Mouse (Mus musculus): ENCODE measurements around the gene Dlx6. TPM values are rescaled to one million over a fixed set of nuclear protein-coding genes. Genes with fewer than 3 reads are reported as not detected.

Dlx6 gene
- polyA plus RNA-seq, 1 experiment = not detected

GRCm38 (mm10) chr6:6867031-6867430, 3.9 kb downstream of the Dlx6 start:
- Histone ChIP-seq H3K4me1 (ENCODE audit: control insufficient read depth, insufficient read depth, low read length) (peaks cover 2% of the 10 kb centered on the region; the same call in 1 of the 2 replicates), H3K27ac (ENCODE audit: insufficient read depth, low read depth, low read length) (no peak overlapping the region), H3K4me3 (ENCODE audit: insufficient read depth, low read length) (no peak overlapping the region)
- TF ChIP-seq CTCF (IDR thresholded peaks at IDR 0.05; ENCODE audit: low read depth, low read length) = no peak

DNA sequence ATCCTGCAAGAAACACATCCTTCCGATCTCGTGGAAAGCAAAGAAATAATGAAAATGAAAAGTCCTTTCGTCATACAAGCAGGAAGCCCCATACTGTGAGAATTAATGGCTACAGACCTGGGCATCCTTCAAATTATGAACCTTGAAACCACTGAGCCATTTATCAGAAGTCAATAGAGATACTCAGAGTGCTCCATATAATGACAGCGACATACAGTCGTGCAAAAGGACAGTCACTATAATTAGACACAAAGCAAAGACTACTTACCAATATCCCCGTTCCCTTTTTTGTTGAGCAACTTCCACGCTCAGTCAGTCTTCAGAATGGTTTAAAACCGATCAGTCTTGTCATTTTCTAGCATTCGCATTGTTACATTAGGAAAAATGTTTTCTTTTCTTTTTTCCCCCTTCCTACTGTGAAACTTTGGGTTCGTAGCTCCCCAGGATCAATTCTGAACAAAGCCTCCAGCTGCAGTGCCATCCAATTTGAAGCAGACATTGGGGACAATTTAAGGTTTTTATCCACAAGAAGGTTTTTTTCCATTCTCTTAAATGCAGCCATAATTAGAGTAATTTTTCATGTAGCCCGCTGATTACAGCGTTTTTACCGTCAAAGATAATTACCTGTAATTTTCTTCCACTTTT, 6.0 kb downstream of the Dlx6 start:
- no peak overlapping the region for H3K27ac ChIP-seq (ENCODE audit: insufficient read depth, low read depth, low read length)
- H3K4me3 ChIP-seq (ENCODE audit: insufficient read depth, low read length) = no peak overlapping the region
- H3K4me1 ChIP-seq (ENCODE audit: control insufficient read depth, insufficient read depth, low read length) = no peaks in the 10 kb centered on the region
- TF ChIP-seq CTCF (IDR thresholded peaks at IDR 0.05; ENCODE audit: low read depth, low read length) (no peak), POLR2A (IDR thresholded peaks at IDR 0.05; ENCODE audit: borderline replicate concordance, low read depth, low read length) (no peak)

DNA sequence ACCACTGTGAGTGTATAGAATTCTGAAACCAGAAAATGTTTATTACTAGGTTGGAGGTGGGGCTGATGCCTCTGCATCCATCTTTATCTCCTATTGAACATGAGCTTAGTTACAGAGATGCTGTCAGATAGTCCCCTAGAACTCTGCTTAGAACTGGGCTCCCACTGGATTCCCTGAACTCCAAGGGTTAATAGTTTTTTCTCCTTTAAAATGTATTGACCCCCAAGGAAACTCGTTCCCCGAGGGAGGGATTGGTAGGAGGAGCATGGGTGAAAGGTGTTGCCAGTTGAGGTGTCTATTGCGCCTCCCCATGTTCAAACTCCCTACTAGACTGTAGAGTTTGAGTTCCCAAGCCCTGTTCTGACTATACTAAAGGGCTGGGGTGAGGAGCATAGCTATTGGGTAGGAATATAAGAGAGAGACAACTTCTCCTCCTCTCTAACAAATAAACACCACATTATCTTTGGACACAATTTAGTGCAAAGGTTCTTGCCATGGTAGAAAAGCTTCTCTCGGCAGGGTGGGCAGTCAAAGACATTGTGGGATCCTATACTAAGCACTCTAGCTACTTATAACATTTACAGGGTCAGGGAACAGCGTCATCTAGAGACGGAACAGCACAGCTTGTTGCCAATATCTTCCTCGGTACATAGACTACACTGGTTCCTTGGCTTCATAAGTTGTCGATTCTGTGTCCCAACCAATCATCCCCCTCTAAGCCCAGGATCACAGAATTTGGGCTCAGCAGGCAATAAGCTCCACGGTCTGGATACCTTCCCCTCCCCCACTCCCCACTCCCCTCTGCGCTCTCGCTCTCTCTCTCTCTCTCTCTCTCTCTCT, 7.0 kb downstream of the Dlx6 start:
- TF ChIP-seq POLR2A (IDR thresholded peaks at IDR 0.05; ENCODE audit: borderline replicate concordance, low read depth, low read length) = no peak
- TF ChIP-seq CTCF (IDR thresholded peaks at IDR 0.05; ENCODE audit: low read depth, low read length) = no peak
- Histone ChIP-seq H3K4me3 (ENCODE audit: insufficient read depth, low read length) (no peak overlapping the region), H3K4me1 (ENCODE audit: control insufficient read depth, insufficient read depth, low read length) (no peaks in the 10 kb centered on the region), H3K27ac (ENCODE audit: insufficient read depth, low read depth, low read length) (no peak overlapping the region)

DNA sequence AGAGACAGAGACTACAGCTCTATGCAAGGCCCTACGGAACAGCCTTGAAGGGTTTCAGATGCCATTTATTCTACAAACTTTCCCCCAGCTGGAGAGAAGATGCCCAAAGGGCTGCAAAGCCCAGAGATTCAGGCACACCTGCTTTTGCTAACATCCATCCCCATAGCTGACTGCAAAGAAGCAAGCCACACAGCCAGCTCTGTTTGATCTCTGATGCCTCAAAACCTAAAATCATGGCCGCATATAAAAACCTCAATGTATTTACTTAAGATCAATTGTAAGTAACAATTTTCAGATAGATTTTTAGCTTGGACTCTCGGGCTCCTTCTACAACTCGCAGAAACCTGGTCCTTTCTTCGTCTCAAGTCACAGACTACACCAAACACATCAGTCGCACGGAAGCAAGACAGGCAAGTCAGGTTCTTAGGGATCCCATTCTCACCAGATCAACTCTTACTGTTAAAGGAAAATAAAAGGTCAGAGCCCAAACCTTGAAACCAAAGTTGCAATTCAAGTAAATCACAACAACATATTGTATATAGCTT, 7.8 kb downstream of the Dlx6 start:
- H3K27ac ChIP-seq (ENCODE audit: insufficient read depth, low read depth, low read length) = no peak overlapping the region
- H3K4me1 ChIP-seq (ENCODE audit: control insufficient read depth, insufficient read depth, low read length) = no peaks in the 10 kb centered on the region
- no peak overlapping the region for H3K4me3 ChIP-seq (ENCODE audit: insufficient read depth, low read length)
- TF ChIP-seq CTCF (IDR thresholded peaks at IDR 0.05; ENCODE audit: low read depth, low read length) (no peak), POLR2A (IDR thresholded peaks at IDR 0.05; ENCODE audit: borderline replicate concordance, low read depth, low read length) (no peak)

DNA sequence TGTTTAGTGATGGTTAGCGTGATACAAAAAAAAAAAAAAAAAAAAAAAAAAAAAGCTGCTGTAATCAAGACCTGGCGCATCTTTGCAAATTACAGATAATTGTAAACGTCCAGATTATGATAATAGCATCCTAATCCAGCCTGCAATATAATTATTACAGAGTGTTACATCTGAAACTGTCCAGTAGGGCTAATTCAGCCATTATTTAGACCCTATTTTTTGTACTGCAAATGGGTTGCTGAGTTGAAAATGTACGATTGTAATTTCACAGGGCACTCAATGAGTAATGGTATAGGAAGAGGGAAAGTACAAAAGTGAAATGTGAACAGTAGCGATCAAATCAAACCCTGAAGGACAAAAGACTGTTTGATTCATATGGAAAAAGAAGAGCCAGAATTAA, 8.6 kb downstream of the Dlx6 start:
- TF ChIP-seq POLR2A (IDR thresholded peaks at IDR 0.05; ENCODE audit: borderline replicate concordance, low read depth, low read length) (no peak), CTCF (IDR thresholded peaks at IDR 0.05; ENCODE audit: low read depth, low read length) (no peak)
- Histone ChIP-seq H3K4me1 (ENCODE audit: control insufficient read depth, insufficient read depth, low read length) (no peaks in the 10 kb centered on the region), H3K27ac (ENCODE audit: insufficient read depth, low read depth, low read length) (no peak overlapping the region), H3K4me3 (ENCODE audit: insufficient read depth, low read length) (no peak overlapping the region)

DNA sequence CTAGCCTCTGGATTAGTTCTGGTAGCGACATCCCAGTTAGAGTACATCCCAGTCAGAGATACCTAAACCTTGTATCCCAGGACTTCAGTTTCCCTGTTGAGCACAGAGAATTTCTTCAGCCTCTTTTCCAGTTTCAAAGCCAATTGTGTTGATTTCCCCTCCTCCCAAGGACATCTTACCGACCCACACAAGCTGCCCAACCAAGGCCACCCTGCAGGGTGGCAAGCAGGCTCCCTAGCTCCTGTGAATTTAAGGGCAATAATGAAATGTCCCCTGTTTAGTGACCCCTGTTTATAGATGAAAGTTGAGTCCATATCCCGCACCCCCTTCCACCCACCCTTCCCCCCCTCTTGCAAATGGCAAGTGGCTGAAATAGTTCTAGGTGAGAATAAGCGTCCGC, 9.7 kb downstream of the Dlx6 start:
- Histone ChIP-seq H3K4me3 (ENCODE audit: insufficient read depth, low read length) (no peak overlapping the region), H3K4me1 (ENCODE audit: control insufficient read depth, insufficient read depth, low read length) (no peaks in the 10 kb centered on the region), H3K27ac (ENCODE audit: insufficient read depth, low read depth, low read length) (no peak overlapping the region)
- TF ChIP-seq POLR2A (IDR thresholded peaks at IDR 0.05; ENCODE audit: borderline replicate concordance, low read depth, low read length) (no peak), CTCF (IDR thresholded peaks at IDR 0.05; ENCODE audit: low read depth, low read length) (no peak)

DNA sequence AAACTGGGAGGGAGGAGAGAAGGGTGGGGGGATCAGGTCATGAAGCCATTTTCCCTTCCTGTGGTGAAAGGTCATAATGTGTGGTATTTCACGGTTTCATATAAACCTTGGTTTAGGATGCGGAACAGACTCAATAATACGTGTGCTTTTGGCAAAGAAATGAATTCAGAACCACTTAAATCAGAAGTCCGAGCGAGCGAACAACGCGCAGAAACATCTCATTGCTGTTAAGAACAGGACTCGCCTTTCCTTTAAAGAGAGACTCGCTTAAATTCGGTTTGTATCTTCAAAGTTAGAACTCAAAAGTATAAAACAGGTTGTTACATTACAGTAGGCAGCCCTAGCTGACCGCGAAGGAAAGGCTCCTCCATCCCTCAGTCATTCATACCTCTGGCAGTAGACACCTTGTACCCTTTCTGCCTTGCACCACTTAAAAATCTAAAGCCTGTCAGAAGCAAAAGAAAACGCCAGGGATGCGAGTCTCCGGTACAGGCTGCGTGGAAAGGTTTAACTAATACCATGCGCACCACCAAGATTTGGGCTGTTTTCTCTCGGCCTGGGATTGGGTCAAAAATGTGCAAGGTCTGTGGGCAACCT, 10.4 kb downstream of the Dlx6 start:
- H3K4me3 ChIP-seq (ENCODE audit: insufficient read depth, low read length) = no peak overlapping the region
- no peak overlapping the region for H3K27ac ChIP-seq (ENCODE audit: insufficient read depth, low read depth, low read length)
- no peaks in the 10 kb centered on the region for H3K4me1 ChIP-seq (ENCODE audit: control insufficient read depth, insufficient read depth, low read length)
- TF ChIP-seq POLR2A (IDR thresholded peaks at IDR 0.05; ENCODE audit: borderline replicate concordance, low read depth, low read length) (no peak), CTCF (IDR thresholded peaks at IDR 0.05; ENCODE audit: low read depth, low read length) (no peak)

- Histone ChIP-seq H3K27ac (ENCODE audit: insufficient read depth, low read depth, low read length) (no peak overlapping the region), H3K4me3 (ENCODE audit: insufficient read depth, low read length) (no peak overlapping the region)
- TF ChIP-seq POLR2A (IDR thresholded peaks at IDR 0.05; ENCODE audit: borderline replicate concordance, low read depth, low read length) (no peak), CTCF (IDR thresholded peaks at IDR 0.05; ENCODE audit: low read depth, low read length) (no peak)
Measured at GRCm38 (mm10) chr6:6874073-6874771, 11.1 kb downstream of the Dlx6 start.

DNA sequence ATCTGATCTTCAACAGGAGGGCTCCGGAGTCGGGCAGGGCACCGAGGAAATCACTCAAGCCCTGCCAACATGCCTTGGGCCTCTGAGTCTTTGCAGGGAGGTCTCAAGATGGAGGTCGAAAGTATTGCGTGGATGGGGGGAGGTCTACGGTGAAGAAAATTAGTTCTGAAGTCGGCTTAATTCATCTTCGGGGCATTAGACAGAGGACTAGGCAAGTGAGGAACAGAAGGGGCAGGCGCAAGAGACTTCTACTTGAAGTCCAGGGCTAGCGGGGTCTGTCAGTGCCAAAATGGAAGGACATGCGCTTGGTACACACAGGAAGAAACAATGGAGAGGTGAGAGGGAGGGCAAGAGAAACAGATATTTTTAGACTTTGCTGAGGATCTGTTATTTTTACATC, 12.0 kb downstream of the Dlx6 start:
- no peak overlapping the region for H3K4me3 ChIP-seq (ENCODE audit: insufficient read depth, low read length)
- H3K4me1 ChIP-seq (ENCODE audit: control insufficient read depth, insufficient read depth, low read length) = no peaks in the 10 kb centered on the region
- H3K27ac ChIP-seq (ENCODE audit: insufficient read depth, low read depth, low read length) = no peak overlapping the region
- TF ChIP-seq CTCF (IDR thresholded peaks at IDR 0.05; ENCODE audit: low read depth, low read length) (no peak), POLR2A (IDR thresholded peaks at IDR 0.05; ENCODE audit: borderline replicate concordance, low read depth, low read length) (no peak)

More at GRCm38 (mm10) chr6:6874073-6874771, 11.1 kb downstream of the Dlx6 start:
- H3K4me1 ChIP-seq (ENCODE audit: control insufficient read depth, insufficient read depth, low read length) = no peaks in the 10 kb centered on the region

All from bone marrow macrophage, adult 2 months (primary cell).